Mouse (Mus musculus) heart, embryonic 14.5 days (tissue): ENCODE data around the gene Mpdz. TPM values are rescaled to one million over a fixed set of nuclear protein-coding genes. Genes with fewer than 3 reads are reported as not detected.
A peak's percentile ranks its signal among the peaks of the same experiment; 100 is the strongest.

Experiments
- ATAC-seq: fragments of 200-750 bp; cut with Nextera tagmentation; 2 replicates; pipeline ENCODE4 v1.8.0; 2017; ENCODE audit warnings: low read depth, moderate TSS enrichment; ENCODE audit not compliant: insufficient number of reproducible peaks, insufficient read depth, low FRiP score
- H3K27ac ChIP-seq, 2 experiments: fragments of 200-500 bp in 1 of 2; fragments of 300-500 bp in 1 of 2; sonication (generic) in 1 of 2; replicated peaks in 1 of 2; 2 replicates each; pipeline ENCODE4 v1.5.1; 2012 to 2014; ENCODE audit warnings: low read depth in 2 of 2, low read length in 2 of 2, control low read depth in 1 of 2, mild to moderate bottlenecking in 1 of 2, mixed read lengths in 1 of 2; ENCODE audit not compliant: control insufficient read depth in 1 of 2, insufficient read depth in 1 of 2
- H3K27me3 ChIP-seq: fragments of 300-500 bp; sonication (generic); 2 replicates; pipeline ENCODE4 v1.6.1; 2014; ENCODE audit warnings: mild to moderate bottlenecking, low read length, control low read depth; ENCODE audit not compliant: control insufficient read depth, insufficient read depth
- H3K36me3 ChIP-seq: fragments of 300-500 bp; sonication (generic); 2 replicates; pipeline ENCODE4 v1.6.1; 2014; ENCODE audit warnings: mild to moderate bottlenecking, control low read depth, low read length, mixed read lengths; ENCODE audit not compliant: control insufficient read depth, insufficient read depth
- H3K4me1 ChIP-seq, 2 experiments: fragments of 200-500 bp in 1 of 2; fragments of 300-500 bp in 1 of 2; sonication (generic) in 1 of 2; 2 replicates each; pipeline ENCODE4 v1.6.1; 2012 to 2014; ENCODE audit warnings: low read length in 2 of 2, control low read depth in 1 of 2, mixed read lengths in 1 of 2; ENCODE audit not compliant: control insufficient read depth in 2 of 2, insufficient read depth in 2 of 2
- H3K4me2 ChIP-seq: fragments of 300-500 bp; sonication (generic); 2 replicates; pipeline ENCODE4 v1.6.1; 2014; ENCODE audit warnings: mild to moderate bottlenecking, low read length
- H3K4me3 ChIP-seq, 2 experiments: fragments of 200-500 bp in 1 of 2; fragments of 300-500 bp in 1 of 2; sonication (generic) in 1 of 2; 2 replicates each; pipeline ENCODE4 v1.5.1; 2012 to 2014; ENCODE audit warnings: low read length in 2 of 2, mild to moderate bottlenecking in 2 of 2, control low read depth in 1 of 2, low read depth in 1 of 2, moderate library complexity in 1 of 2; ENCODE audit not compliant: control insufficient read depth in 1 of 2, insufficient read depth in 1 of 2
- H3K9ac ChIP-seq: fragments of 300-500 bp; sonication (generic); 2 replicates; pipeline ENCODE4 v1.6.1; 2014; ENCODE audit warnings: mild to moderate bottlenecking, low read length
- H3K9me3 ChIP-seq: fragments of 300-500 bp; sonication (generic); 2 replicates; pipeline ENCODE4 v1.6.1; 2016; ENCODE audit warnings: low read length, control low read depth; ENCODE audit not compliant: control insufficient read depth
- WGBS: fragments of 180-500 bp; shearing (Covaris S2); extraction: QIAGEN DNeasy Blood & Tissue Kit; methylation state at CpG from one replicate; pipeline ENCODE4 v1.1.7; 2014; 5-methylcytosine and 5-hydroxymethylcytosine counted together
- polyA plus RNA-seq: library from polyadenylated mRNA; unstranded; fragments of >200 nt; fragmentation: Nextera tagmentation; extraction: Ambion mirVana; gene quantifications from 2 replicates; pipeline ENCODE4 v1.2.1, GENCODE M21; 2014

Gene Mpdz
- polyA plus RNA-seq, 1 experiment from 2014 or later = 26.0 TPM

DNA sequence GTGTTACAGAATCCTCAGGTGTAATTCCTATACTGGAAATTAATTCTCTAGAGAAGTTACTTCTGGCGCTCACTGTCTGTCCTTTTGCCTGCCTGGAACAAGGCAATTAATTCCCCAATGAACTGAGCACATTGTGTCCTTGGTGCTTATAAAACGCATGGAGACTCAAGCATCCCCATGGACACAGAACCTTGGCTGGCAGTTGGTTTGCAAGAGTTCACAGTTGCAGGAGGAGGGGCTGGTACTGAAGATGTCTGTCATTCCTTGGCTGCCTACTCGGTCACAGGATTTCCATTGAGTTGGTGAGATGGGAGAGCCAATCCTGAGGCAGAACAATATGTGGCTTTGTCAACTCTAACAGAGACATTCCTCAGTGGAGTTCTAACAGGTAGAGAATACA, 12.5 kb downstream of the Mpdz start:
- Histone ChIP-seq H3K36me3 (no peaks in the 10 kb centered on the region), H3K9me3 (no peaks in the 10 kb centered on the region), H3K4me3 (no peak overlapping the region), H3K27me3 (no peaks in the 10 kb centered on the region), H3K27ac (peak overlapping the region; percentile 19 to 44; a peak in 2 of 4 replicates), H3K4me2 (no peak overlapping the region), H3K4me1 (peaks cover 6 to 20% of the 10 kb centered on the region in 2 experiments), H3K9ac (no peak overlapping the region)
- 63% methylated on average over 3 of the region's 3 CpGs for WGBS
- no peak for ATAC-seq

DNA sequence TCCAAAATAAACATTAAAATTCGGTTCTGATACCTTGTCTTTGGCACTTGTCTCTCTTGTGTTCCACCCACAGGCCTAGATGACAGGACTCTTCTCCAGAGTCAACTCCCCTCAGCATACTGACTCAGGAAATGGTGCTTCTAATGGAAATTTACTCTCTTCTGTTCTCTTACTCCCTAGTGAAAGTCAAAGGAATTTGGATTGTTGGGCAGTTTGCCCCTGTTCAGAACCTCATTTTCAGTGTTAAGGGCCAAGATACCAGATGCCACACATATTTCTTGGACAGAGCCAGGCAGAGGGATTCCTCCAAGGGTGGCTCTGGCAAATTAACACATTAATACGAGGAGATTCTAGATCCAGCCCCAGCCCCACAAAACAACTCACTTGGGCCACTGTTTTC, 12.9 kb downstream of the Mpdz start:
- no peaks in the 10 kb centered on the region for H3K36me3 ChIP-seq
- 51% methylated on average over 2 of the region's 2 CpGs for WGBS
- H3K27ac ChIP-seq = peak overlapping the region; percentile 19 to 44; a peak in 1 of 4 replicates
- no peaks in the 10 kb centered on the region for H3K27me3 ChIP-seq
- H3K9me3 ChIP-seq = no peaks in the 10 kb centered on the region
- peaks cover 6 to 21% of the 10 kb centered on the region in 2 experiments for H3K4me1 ChIP-seq
- H3K4me3 ChIP-seq = no peak overlapping the region
- no peak for ATAC-seq
- H3K4me2 ChIP-seq = no peak overlapping the region
- no peak overlapping the region for H3K9ac ChIP-seq

DNA sequence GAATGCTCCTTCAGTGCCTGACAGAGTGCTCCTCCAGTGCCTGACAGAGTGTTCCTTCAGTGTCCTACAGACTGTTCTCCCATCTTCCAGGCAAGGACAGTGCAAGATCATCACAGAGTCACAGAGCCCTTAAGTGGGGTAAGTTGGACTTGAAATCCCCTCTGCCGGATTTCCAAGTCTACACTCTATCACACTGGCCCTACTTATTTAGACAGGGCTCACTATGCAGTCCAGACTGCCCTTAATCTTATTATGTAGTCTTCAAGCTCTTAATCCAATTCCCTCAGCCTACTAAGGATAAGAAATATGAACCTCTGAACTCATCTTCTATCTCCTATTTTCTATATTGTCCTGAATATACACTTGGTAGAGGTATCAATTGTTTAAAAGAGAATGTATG, 19.1 kb downstream of the Mpdz start:
- 0 out of 2 replicates have a peak, but pooled peaks cover 4% of the 10 kb centered on the region for H3K36me3 ChIP-seq
- H3K27me3 ChIP-seq = no peaks in the 10 kb centered on the region
- no peak overlapping the region for H3K4me2 ChIP-seq
- no peak overlapping the region for H3K4me3 ChIP-seq
- no peak overlapping the region for H3K27ac ChIP-seq
- peaks cover 0 to 9% of the 10 kb centered on the region in 2 experiments; a peak in 2 of 4 replicates for H3K4me1 ChIP-seq
- WGBS = 68% methylated on average over 1 of the region's 1 CpGs
- H3K9me3 ChIP-seq = no peaks in the 10 kb centered on the region
- ATAC-seq = no peak
- H3K9ac ChIP-seq = no peak overlapping the region

DNA sequence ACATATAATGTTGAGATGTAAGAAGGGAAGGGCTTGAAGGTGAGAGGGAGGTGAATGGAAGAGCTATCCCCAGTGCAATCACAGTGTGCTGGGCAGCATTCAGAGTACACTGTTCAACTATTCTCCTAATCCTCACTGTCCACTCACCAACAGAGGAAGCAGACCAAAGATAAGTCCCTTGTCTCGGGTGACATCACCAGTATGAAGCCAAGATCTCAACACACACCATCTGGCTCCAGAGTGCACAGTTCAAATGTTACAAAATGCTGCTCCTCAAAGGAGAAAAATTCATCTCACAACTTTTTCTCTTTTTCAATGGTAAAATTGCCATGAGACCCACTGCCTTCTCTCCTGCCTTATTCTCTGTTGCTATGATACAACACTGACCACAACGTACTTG, 21.0 kb downstream of the Mpdz start:
- 0 out of 2 replicates have a peak, but pooled peaks cover 4% of the 10 kb centered on the region for H3K36me3 ChIP-seq
- no peak overlapping the region for H3K9ac ChIP-seq
- H3K9me3 ChIP-seq = no peaks in the 10 kb centered on the region
- ATAC-seq = no peak
- H3K27ac ChIP-seq = no peak overlapping the region
- H3K4me1 ChIP-seq = peaks cover 0 to 14% of the 10 kb centered on the region in 2 experiments; a peak in 2 of 4 replicates
- H3K27me3 ChIP-seq = no peaks in the 10 kb centered on the region
- WGBS = 40% methylated on average over 2 of the region's 2 CpGs
- H3K4me3 ChIP-seq = no peak overlapping the region
- no peak overlapping the region for H3K4me2 ChIP-seq

DNA sequence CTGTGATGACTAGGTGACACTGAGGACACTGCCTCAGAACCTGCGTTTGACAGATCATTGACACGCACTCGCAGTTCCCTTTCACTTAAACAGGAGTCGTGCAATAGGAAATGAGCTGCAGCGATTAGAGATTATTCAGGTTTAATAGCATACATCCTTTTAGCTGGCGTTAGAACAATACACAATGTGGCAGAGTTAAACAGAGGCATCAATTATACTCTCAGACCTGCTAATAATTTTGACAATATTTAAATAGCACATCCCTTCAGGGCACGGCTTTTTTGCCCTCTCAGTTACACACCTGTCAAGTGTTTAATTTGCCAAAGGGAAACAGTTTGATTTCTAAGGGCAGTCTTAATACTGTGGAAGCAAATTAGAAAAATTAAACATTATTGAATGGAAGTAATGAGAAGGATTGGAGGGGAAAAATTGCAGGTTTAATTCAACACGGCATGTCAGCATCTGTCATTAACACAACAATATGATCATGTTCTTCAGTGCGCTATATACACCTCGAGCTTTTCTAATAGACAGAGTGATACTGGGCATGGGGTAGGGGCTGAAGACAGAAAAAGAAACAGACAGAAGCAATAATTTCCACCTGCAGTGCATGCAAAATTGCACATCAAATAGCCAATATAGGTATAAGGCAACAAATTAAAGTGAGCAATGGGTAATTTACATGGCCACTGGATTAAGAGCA, 27.1 kb downstream of the Mpdz start:
- no peak overlapping the region for H3K4me2 ChIP-seq
- H3K36me3 ChIP-seq = 0 out of 2 replicates have a peak, but pooled peaks cover 4% of the 10 kb centered on the region
- no peak for ATAC-seq
- no peak overlapping the region for H3K27ac ChIP-seq
- H3K9me3 ChIP-seq = no peaks in the 10 kb centered on the region
- peaks cover 0 to 9% of the 10 kb centered on the region in 2 experiments; a peak in 2 of 4 replicates for H3K4me1 ChIP-seq
- H3K4me3 ChIP-seq = no peak overlapping the region
- 86% methylated on average over 10 of the region's 10 CpGs for WGBS
- no peaks in the 10 kb centered on the region for H3K27me3 ChIP-seq
- no peak overlapping the region for H3K9ac ChIP-seq

DNA sequence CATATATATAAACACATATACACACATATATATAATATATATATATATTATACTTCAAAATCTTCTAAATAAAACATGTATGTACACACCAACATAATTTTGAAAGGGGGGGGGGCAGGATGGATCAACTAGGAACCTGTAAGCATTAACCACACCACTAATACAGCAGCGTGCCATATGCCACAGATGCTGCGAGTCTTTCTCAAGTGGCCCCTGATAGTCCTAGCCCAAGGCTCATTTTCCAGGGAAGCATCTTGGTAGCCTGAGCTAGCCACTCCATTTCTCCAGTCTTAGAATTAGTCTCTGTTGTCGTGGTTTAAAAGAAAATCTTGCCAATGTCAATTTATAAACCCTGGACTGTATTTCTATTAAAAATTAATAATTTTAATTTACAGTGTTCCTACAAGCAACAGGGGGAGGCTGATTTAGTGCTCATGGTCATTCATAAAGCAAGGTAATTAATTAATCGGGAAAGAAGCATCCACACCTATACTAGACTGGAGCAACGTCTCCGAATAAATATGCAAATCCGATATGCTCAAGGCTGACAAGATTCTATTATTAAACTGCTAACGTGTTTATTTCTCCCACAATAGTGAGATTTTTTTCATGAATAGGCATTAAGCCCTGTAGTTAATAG, 27.8 kb downstream of the Mpdz start:
- WGBS = 95% methylated on average over 8 of the region's 8 CpGs
- H3K4me3 ChIP-seq = no peak overlapping the region
- ATAC-seq = no peak

DNA sequence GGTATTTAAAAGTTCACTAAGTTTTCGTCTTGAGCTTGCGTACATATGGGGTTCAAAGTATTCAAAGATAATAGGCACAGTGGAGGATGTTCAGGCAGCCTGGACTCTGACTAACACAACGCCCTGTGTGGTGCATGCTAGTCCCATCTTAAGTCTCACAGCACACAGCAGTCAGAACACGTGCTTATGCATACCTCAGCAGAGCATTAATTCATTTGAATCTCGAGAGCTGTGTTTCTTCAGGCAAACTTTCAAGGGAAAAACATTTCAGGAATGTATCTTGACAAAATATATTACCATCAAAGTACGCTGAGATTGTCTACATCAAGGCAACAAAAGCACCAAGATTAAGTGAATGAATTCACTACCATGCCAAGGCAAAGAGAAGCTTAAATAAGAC, 45.7 kb downstream of the Mpdz start:
- H3K4me3 ChIP-seq = no peak overlapping the region
- H3K27me3 ChIP-seq = no peaks in the 10 kb centered on the region
- H3K9me3 ChIP-seq = no peaks in the 10 kb centered on the region
- no peaks in the 10 kb centered on the region for H3K4me1 ChIP-seq
- H3K27ac ChIP-seq = no peak overlapping the region
- ATAC-seq = no peak
- no peak overlapping the region for H3K9ac ChIP-seq
- H3K4me2 ChIP-seq = no peak overlapping the region
- WGBS = 79% methylated on average over 6 of the region's 6 CpGs
- peaks cover 12% of the 10 kb centered on the region for H3K36me3 ChIP-seq

More for the DNA sequence above, 27.8 kb downstream of the Mpdz start:
- H3K4me2 ChIP-seq = no peak overlapping the region
- H3K9ac ChIP-seq = no peak overlapping the region
- H3K27me3 ChIP-seq = no peaks in the 10 kb centered on the region
- H3K27ac ChIP-seq = no peak overlapping the region
- H3K36me3 ChIP-seq = 0 out of 2 replicates have a peak, but pooled peaks cover 3% of the 10 kb centered on the region
- H3K9me3 ChIP-seq = no peaks in the 10 kb centered on the region
- H3K4me1 ChIP-seq = peaks cover 0 to 9% of the 10 kb centered on the region in 2 experiments; a peak in 2 of 4 replicates
